Mouse (Mus musculus) bone marrow macrophage, adult 2 months (primary cell): Measurements from ENCODE around the gene Vil1.

Experiments used
- CTCF ChIP-seq: IDR thresholded peaks from 2 replicates; pipeline ENCODE4 v1.5.1; 2012; ENCODE audit warnings: low read depth, mild to moderate bottlenecking, low read length, moderate library complexity
- POLR2A ChIP-seq: IDR thresholded peaks from 2 replicates; pipeline ENCODE4 v1.6.1; 2012; ENCODE audit warnings: mild to moderate bottlenecking, low read depth, low read length, borderline replicate concordance

- TF ChIP-seq CTCF, result no peak
- no peak for TF ChIP-seq POLR2A
These were observed 28.7 kb upstream of the Vil1 start for GRCm38 (mm10) chr1:74380484-74380883.
